Comparison of ENCODE assay signal across 10 mouse cellular contexts in genomic region chr7:138940256-138940611, GRCm38 (mm10). TPM values are rescaled to one million over a fixed set of nuclear protein-coding genes. Genes with fewer than 3 reads are reported as not detected.
DNase-seq lines count a peak whose midpoint lies in the region; ATAC-seq and TF ChIP-seq lines count a peak whose summit lies in the region.
"Had no signal": no experiment of that assay in that cellular context is flagged by ENCODE, and none has a peak within 500 bp of the region (broad histone marks: within the 10 kb centered on the region; RNA-seq: fewer than 3 reads in every experiment).

No protein-coding gene starts in this region.

- peak; percentile 51; the same call in 1 of the 2 replicates for ATAC-seq in forebrain, embryonic 13.5 days
- ATAC-seq in intestine, postnatal 0 days, result no peak
- no peak for ATAC-seq in liver, embryonic 14.5 days (ENCODE audit: insufficient read depth)

- H3K9me3 ChIP-seq in forebrain, embryonic 13.5 days (replicated peaks), result no peaks in the 10 kb centered on the region
- H3K9me3 ChIP-seq in intestine, postnatal 0 days (ENCODE audit: control insufficient read depth), result no peaks in the 10 kb centered on the region
- no peaks in the 10 kb centered on the region for H3K9me3 ChIP-seq in liver, embryonic 14.5 days (ENCODE audit: control insufficient read depth, low read length)

- no peak for TF ChIP-seq EP300 in liver, embryonic 14.5 days (IDR thresholded peaks at IDR 0.05; ENCODE audit: low read depth)

- no peak for TF ChIP-seq CTCF in intestine, postnatal 0 days (IDR thresholded peaks at IDR 0.05; ENCODE audit: low read depth)
- TF ChIP-seq CTCF in liver, embryonic 14.5 days (IDR thresholded peaks at IDR 0.05; ENCODE audit: low read depth), result no peak

- WGBS in forebrain, embryonic 13.5 days, result 2% methylated on average over 17 of the region's 17 CpGs
- 1% methylated on average over 17 of the region's 17 CpGs for WGBS in intestine, postnatal 0 days
- 2% methylated on average over 17 of the region's 17 CpGs for WGBS in liver, embryonic 14.5 days (ENCODE audit: insufficient replicate concordance)

- H3K4me1 ChIP-seq in forebrain, embryonic 13.5 days, result peaks cover 12% of the 10 kb centered on the region
- no peaks in the 10 kb centered on the region for H3K4me1 ChIP-seq in intestine, postnatal 0 days (replicated peaks; ENCODE audit: control insufficient read depth, insufficient read depth, low read length)
- H3K4me1 ChIP-seq in liver, embryonic 14.5 days (replicated peaks; ENCODE audit: control insufficient read depth in 2 of 2, insufficient read depth in 2 of 2, low read length in 1 of 2), result no peaks in the 10 kb centered on the region

- peaks cover 69% of the 10 kb centered on the region for H3K27me3 ChIP-seq in forebrain, embryonic 13.5 days
- peaks cover 38% of the 10 kb centered on the region for H3K27me3 ChIP-seq in intestine, postnatal 0 days (replicated peaks; ENCODE audit: control insufficient read depth, insufficient read depth, low read length)
- H3K27me3 ChIP-seq in liver, embryonic 14.5 days (ENCODE audit: control insufficient read depth, insufficient read depth, low read length), result peaks cover 33% of the 10 kb centered on the region

- peak overlapping the region; percentile 47 for H3K4me3 ChIP-seq in forebrain, embryonic 13.5 days
- H3K4me3 ChIP-seq in intestine, postnatal 0 days (ENCODE audit: low read depth, low read length), result peak overlapping the region; percentile 30
- H3K4me3 ChIP-seq in liver, embryonic 14.5 days (ENCODE audit: insufficient read depth in 1 of 2, low read depth in 2 of 2, low read length in 2 of 2), result no peak overlapping the region; a peak in 1 of 4 replicates
- H3K4me3 ChIP-seq: erythroblast, embryonic 14.5 days had no signal

- peak; percentile 24 for DNase-seq in embryo, embryonic 10 days (ENCODE audit: low spot score)
- DNase-seq in embryo, embryonic 9.5 days (ENCODE audit: extremely low spot score), result no peak
- DNase-seq in brain, adult 2 months (ENCODE audit: low read depth, low spot score), result peak; percentile 89
- no peak for DNase-seq in liver, embryonic 14.5 days (ENCODE audit: low read depth in 3 of 3, low spot score in 3 of 3)
- DNase-seq in right cerebral cortex, postnatal 25 days, result peak; percentile 70
- no peak for DNase-seq in ovary, postnatal 36 days (ENCODE audit: low spot score)

- peak overlapping the region; percentile 82 for H3K4me2 ChIP-seq in forebrain, embryonic 13.5 days
- peak overlapping the region; percentile 52 for H3K4me2 ChIP-seq in intestine, postnatal 0 days (replicated peaks; ENCODE audit: low read depth)
- H3K4me2 ChIP-seq in liver, embryonic 14.5 days (ENCODE audit: low read depth), result peak overlapping the region; percentile 11

- peak overlapping the region; percentile 66 for H3K9ac ChIP-seq in forebrain, embryonic 13.5 days
- H3K9ac ChIP-seq in intestine, postnatal 0 days (ENCODE audit: low read depth, low read length), result no peak overlapping the region
- no peak overlapping the region for H3K9ac ChIP-seq in liver, embryonic 14.5 days (replicated peaks)

- no peaks in the 10 kb centered on the region for H3K36me3 ChIP-seq in forebrain, embryonic 13.5 days (ENCODE audit: poor library complexity, severe bottlenecking)
- H3K36me3 ChIP-seq in intestine, postnatal 0 days (ENCODE audit: control insufficient read depth, insufficient read depth), result no peaks in the 10 kb centered on the region
- no peaks in the 10 kb centered on the region for H3K36me3 ChIP-seq in liver, embryonic 14.5 days (replicated peaks; ENCODE audit: control insufficient read depth, insufficient read depth, low read depth)

- no peak overlapping the region for H3K27ac ChIP-seq in forebrain, embryonic 13.5 days
- no peak overlapping the region for H3K27ac ChIP-seq in intestine, postnatal 0 days (ENCODE audit: low read depth, low read length)
- no peak overlapping the region for H3K27ac ChIP-seq in liver, embryonic 14.5 days

RNA-seq across cellular contexts. Expression of gene Jakmip3, which starts 0.3 kb away (rescaled TPM):
- 0.41 and 1.0 TPM in 2 replicates for polyA plus RNA-seq in forebrain, embryonic 13.5 days (2015; fragmentation: Nextera tagmentation; extraction: Ambion mirVana)
- polyA plus RNA-seq in intestine, postnatal 0 days (2015; fragmentation: Nextera tagmentation; extraction: Ambion mirVana), result 0.14 and 0.16 TPM in 2 replicates
- 0.01 TPM in 1 of 2 replicates, not detected in the other for polyA plus RNA-seq in liver, embryonic 14.5 days (2012; rRNA removed)
- polyA plus RNA-seq in liver, embryonic 14.5 days (2014; fragmentation: Nextera tagmentation; extraction: Ambion mirVana), result not detected in 2 replicates
- polyA plus RNA-seq: erythroblast, embryonic 14.5 days; small intestine, adult 2 months had no signal

RNA-seq across cellular contexts. Expression of gene Bnip3, which starts 30.9 kb away (rescaled TPM):
- 58.1 and 61.1 TPM in 2 replicates for polyA plus RNA-seq in forebrain, embryonic 13.5 days (2015; fragmentation: Nextera tagmentation; extraction: Ambion mirVana)
- polyA plus RNA-seq in intestine, postnatal 0 days (2015; fragmentation: Nextera tagmentation; extraction: Ambion mirVana), result 71.8 and 73.0 TPM in 2 replicates
- polyA plus RNA-seq in liver, embryonic 14.5 days (2012; rRNA removed), result 15.0 and 18.7 TPM in 2 replicates
- polyA plus RNA-seq in liver, embryonic 14.5 days (2014; fragmentation: Nextera tagmentation; extraction: Ambion mirVana), result 63.0 and 77.1 TPM in 2 replicates

Comparison
In these comparisons a context has a peak if more than half of its experiments do, and no peak if none do; other contexts are left out.
1. DNase-seq: peak in embryo, embryonic 10 days (single experiment), brain, adult 2 months (single experiment) and right cerebral cortex, postnatal 25 days (single experiment); none in embryo, embryonic 9.5 days (single experiment), liver, embryonic 14.5 days (0 of 3) and ovary, postnatal 36 days (single experiment).
2. H3K4me2 ChIP-seq: peak in every context shown above with its lines; median percentile 82 in forebrain, embryonic 13.5 days; 52 in intestine, postnatal 0 days; 11 in liver, embryonic 14.5 days.
3. H3K4me3 ChIP-seq: peak in forebrain, embryonic 13.5 days (single experiment) and intestine, postnatal 0 days (single experiment); none in liver, embryonic 14.5 days (0 of 2).